Mouse (Mus musculus) ES-E14 (cell line): ENCODE data around the gene Arl16.

Experiments
- HCFC1 ChIP-seq: IDR thresholded peaks from 2 replicates; pipeline ENCODE4 v1.6.1; 2012; ENCODE audit warnings: low read length, inconsistent platforms, borderline replicate concordance; ENCODE audit not compliant: insufficient read depth
- MAFK ChIP-seq: IDR thresholded peaks from 2 replicates; pipeline ENCODE4 v1.6.1; 2014; ENCODE audit warnings: mild to moderate bottlenecking, low read depth, low read length, inconsistent platforms; ENCODE audit not compliant: insufficient read depth
- ZC3H11A ChIP-seq: IDR thresholded peaks from 2 replicates; pipeline ENCODE4 v1.6.1; 2012; ENCODE audit warnings: low read depth, mild to moderate bottlenecking, inconsistent platforms, low read length, borderline replicate concordance
- ZNF384 ChIP-seq: IDR thresholded peaks from 2 replicates; pipeline ENCODE4 v1.6.1; 2012; ENCODE audit warnings: low read depth, low read length, inconsistent platforms

DNA sequence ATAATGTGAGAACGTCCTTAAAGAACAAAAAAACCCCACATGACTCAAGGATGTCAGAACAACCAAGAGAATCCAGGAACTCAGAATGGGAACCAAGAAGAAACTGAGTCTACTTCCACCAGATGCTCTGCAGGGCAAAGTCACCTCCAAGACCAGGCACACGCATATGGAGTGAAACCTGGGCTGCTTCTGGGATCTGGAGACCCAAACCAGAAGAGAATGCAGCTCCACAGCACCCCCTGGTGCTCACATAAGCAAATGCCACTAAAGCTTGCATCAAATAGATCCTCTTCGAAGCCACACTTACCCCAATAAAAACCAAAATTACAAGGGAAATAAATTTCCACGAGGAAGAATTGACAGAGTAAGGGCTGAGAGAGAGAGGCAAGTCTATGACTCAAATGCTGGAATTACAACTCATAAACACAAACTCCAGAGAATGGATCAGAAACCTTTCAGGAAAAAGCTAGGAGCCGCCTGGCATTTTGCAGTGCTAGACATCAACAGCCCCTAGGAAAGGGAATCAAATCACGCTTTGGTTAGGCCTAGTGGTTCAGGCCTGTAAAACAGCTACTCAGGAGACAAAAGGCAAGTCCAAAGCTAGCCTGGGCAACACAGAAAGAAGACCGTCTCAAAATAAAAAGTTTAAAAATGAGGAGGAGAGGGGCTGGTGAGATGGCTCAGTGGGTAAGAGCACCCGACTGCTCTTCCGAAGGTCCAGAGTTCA, 43.7 kb downstream of the Arl16 start:
- TF ChIP-seq ZC3H11A (no peak), MAFK (no peak), HCFC1 (no peak), ZNF384 (no peak)
